Mouse (Mus musculus) liver, embryonic 18 days (tissue): ENCODE measurements around the gene Atp9a. TPM values are rescaled to one million over a fixed set of nuclear protein-coding genes. Genes with fewer than 3 reads are reported as not detected.

Experiments used
- polyA plus RNA-seq: library from polyadenylated mRNA; depleted of rRNA; stranded (reverse); fragments of >200 nt; gene quantifications from 2 replicates; pipeline ENCODE4 v1.2.3, GENCODE M21; 2012; rRNA removed

Gene Atp9a
- polyA plus RNA-seq = 7.1 and 8.3 TPM in 2 replicates

DNA sequence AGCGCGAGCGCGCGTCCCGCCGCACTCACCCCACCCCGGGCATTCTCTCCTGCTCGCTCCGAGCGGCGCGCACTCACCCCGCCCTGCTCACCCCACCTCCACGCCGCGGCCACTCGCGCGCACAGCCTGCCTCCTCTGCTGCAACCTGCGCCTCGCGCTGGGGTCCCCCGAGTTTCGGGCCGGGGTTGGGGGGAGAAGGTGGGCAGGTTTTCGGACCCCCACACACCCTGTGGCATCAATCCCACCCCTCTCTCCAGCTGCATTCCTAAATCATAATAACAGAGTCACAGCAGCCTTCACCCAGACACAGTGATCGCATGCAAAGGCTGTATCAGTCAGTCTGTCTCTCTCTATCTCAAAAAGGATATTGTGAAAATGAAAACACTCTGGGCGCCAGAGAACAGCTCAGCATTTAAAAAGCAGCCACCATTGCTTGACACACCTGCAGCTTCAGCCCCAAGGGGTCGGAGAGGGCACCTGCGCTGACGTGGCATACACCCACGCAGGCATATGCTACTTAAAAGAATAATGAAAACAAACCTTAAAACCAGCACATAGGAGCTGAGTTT, at the start of gene Atp9a:
TSS of gene Atp9a (minus strand) at position 351 of the 569 bp plus-strand sequence.

DNA sequence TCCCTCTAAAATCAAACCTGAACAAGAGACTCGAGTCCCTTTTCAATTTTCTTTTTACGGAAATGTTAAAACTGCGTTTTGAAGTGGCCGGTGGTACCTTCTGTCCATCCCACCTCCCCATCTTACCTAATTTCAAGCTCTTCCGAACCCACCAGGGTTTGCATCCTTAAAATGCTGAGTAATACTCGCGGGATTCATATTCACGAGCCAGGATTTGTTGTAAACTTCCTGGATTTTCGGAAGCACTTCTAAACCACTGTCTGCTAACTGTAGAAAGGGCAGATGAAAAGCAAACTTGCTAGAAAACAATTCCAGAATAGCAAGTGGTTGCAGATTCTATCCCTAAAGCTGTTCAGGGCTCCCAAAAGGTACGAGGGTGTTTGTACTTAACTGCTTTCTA, 25.4 kb upstream of the Atp9a start, which contains the start of gene Sall4:
TSS of gene Sall4 (minus strand) at position 362 of the 400 bp plus-strand sequence.

DNA sequence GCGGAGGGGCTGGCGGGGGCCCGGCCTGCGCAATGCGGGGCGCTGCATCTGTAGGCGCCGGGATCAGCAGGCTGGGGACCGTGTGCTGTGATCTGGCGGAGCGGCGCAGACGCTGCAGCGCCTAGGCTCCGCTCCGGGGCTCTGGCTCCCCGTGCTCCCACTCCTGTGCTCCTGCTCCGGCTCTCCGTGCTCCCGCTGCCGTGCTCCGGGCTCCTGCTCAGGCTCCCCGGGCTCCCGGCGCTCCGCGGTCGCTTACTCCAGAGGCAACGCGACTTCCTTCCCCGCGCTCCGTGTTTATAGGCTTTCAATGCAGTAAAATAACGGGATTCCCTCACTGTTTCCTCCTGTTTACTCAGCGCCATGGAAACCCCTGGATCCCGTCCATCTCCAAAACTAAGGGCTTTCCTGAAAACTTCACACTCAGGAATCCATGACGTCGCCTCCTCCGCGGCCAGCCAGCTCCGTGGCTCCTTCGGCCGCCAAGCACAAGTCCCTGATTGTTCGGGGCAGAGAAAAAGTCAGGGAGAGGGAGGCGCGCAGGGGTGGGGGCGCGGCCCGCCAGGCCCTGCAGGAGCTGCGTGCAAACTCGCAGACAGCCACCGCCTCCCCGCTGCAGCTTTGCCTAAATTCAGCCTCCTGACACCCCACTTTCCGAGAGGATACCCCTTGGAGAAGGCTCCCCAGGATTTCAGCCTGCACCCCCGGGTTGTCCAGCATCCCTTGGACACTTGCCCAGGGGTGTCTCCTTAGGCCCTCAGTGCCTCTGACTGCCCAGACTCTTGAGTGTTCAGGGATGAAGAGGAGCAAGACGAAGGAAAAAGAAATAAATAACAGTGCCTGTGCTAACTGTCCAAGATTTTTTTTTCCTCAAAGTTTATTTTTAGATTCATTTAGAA, 140.5 kb downstream of the Atp9a start, which contains the start of gene Nfatc2:
TSS of gene Nfatc2 (minus strand) at position 167 of the 896 bp plus-strand sequence.

Other genes with a start within 250 kb of the Atp9a start
- 0.15 and 0.16 TPM in 2 replicates for gene Nfatc2, start 140.8 kb downstream of the Atp9a start, polyA plus RNA-seq
- 2.0 and 2.4 TPM in 2 replicates for gene Sall4, start 25.5 kb upstream of the Atp9a start, polyA plus RNA-seq
- gene Zfp64, start 213.2 kb upstream of the Atp9a start, polyA plus RNA-seq = 6.9 and 7.5 TPM in 2 replicates